Mouse (Mus musculus) colon, adult 2 months (tissue): ENCODE data around the gene Zfp874b. TPM values are rescaled to one million over a fixed set of nuclear protein-coding genes. Genes with fewer than 3 reads are reported as not detected.

ENCODE experiments used
- polyA plus RNA-seq: library from polyadenylated mRNA; depleted of rRNA; stranded (reverse); fragments of >200 nt; gene quantifications from 2 replicates; pipeline ENCODE4 v1.2.3, GENCODE M21; 2012; rRNA removed

Gene Zfp874b
- polyA plus RNA-seq = 0.61 and 1.3 TPM in 2 replicates

DNA sequence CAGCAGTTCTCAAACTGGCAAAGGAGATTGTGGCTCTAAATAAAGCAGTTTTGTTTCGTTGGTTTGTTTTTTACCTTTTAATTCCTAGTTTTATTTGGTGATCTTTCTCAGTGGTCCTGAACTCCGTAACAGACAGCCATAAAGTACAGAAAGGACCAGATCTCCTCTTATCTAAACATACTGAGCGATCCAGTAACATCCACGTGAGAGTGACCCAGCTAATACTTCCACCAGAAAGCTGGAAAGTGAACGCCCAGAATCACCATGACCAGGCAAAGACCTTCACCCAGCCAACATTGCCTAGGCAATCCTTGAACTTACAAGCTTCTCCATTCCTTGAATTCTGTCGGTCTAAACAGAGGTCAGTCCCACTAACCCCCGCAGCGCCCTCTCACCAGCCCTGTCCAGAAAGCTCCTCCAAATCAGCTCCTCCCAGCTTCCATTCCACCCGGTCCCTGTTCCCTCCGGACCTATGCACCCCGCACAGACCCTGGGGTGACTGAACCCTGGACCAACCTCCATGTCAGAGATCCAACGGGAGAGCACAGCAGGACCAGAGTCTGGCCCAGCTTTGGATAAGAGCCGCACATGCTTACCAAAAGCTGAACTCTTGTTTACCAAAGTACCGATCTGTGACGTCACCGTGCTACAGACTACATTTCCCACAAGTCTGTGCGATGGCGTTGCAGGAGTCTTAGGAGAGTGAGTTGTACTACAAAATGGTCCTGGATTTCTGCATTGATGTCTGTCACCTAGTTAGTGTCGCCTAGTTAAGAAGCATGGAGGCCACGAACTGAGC lies at the start of gene Zfp874b:
Gene Zfp874b, minus strand, starts transcription at position 634 of the 799 bp plus-strand sequence.

DNA sequence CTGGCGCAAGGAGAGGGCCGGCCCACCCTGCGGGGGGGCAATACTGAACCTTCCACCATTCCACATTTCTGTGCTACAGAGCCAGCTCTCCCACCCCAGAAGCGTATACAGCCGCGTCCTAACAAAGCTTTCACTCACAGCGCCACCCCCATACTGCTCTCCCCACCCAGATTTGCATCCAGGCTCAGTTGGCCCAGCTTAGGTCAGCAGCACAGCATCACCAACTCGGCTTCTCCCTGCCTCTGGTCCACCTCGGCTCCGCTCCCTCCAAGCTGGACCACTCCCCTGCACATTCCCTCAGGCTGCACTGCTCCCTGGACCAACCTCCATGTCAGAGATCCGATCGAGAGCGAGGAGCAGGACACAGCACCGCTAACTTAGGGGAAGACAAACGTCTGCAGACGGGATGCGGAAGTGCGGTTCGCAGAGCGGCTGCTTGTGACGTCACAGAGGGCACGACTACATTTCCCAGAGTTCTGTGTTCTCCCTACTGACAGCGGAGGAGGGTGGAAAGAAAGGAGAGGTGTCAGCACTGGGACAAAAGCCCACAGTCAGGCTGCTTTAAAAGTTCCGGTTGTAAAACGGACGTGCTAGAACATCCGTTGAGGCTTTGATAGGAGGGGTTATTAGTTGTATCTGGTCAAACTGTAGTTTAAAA lies 41.8 kb upstream of the Zfp874b start, which contains the start of the genes Gm26965 and Zfp87:
Gene Gm26965, minus strand, starts transcription at position 399 of the 658 bp plus-strand sequence.
Gene Zfp87, minus strand, starts transcription at position 425 of the 658 bp plus-strand sequence.

DNA sequence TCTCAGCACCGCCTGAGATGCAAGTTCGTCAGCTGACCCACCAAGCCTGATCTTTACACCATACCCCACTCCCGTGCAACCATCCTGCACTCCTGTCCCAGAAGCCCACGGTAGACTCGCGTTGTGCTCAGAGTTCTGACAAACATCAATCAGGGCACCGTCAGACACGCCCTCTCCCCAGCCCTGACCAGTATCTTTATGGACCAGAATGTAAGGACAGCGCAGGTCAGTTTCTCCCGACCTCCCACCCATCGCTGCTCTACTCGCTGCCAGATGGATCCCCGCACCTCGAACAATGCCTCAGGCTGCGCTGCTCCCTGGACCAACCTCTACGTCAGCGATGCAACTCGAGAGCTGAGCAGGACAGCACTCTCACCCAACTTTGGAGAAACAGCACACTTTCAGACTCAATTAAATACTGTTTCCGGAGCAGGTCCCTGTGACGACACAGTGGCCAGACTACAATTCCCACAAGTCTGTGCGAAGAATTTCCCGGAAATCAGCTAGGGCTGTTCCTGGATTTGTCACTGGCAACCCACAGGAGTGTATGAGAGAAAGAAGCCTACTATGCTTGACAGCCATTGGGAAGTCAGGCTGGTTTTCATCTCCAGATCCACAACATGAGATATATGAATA lies 16.1 kb upstream of the Zfp874b start, which contains the start of gene Zfp58:
Gene Zfp58, minus strand, starts transcription at position 472 of the 636 bp plus-strand sequence.

DNA sequence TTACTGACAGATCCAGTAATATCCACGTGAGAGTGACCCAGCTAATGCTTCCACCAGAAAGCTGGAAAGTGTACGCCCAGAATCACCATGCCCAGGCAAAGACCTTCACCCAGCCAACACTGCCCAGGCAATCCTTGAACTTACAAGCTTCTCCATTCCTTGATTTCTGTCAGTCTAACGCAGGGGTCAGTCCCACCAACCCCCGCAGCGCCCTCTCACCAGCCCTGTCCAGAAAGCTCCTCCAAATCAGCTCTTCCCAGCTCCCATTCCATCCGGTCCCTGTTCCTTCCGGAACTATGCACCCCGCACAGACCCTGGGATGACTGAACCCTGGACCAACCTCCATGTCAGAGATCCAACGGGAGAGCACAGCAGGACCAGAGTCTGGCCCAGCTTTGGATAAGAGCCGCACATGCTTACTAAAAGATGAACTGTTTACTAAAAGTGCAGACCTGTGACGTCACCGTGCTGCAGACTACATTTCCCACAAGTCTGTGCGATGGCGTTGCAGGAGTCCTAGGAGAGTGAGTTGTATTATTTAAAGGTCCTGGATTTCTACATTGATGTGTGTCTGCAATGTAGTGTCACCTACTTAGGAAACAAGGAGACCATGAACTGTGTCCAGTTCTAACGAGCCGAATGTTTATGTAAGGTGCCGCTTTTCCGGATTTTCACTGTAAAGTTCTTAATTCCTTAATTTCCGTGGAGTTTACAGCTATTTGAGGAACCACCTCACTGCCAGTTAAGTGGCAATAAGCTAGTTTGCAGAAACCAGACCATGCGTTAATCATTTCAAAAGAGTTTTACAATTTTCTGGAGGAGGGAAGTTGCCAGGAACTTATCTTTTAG lies 32.7 kb downstream of the Zfp874b start, which contains the start of gene Zfp874a:
Gene Zfp874a, minus strand, starts transcription at position 453 of the 849 bp plus-strand sequence.

Other genes with a start within 250 kb of the Zfp874b start
- 0.23 and 0.35 TPM in 2 replicates for gene Zfp458, start 205.8 kb downstream of the Zfp874b start, polyA plus RNA-seq
- gene Zfp457, start 177.8 kb downstream of the Zfp874b start, polyA plus RNA-seq = 0.97 and 1.0 TPM in 2 replicates
- 0.31 TPM in 2 replicates for gene Zfp595, start 151.7 kb downstream of the Zfp874b start, polyA plus RNA-seq
- gene Gm28044, start 123.7 kb downstream of the Zfp874b start, polyA plus RNA-seq = not detected in 2 replicates
- gene Zfp953, start 123.7 kb downstream of the Zfp874b start, polyA plus RNA-seq = 0.09 and 0.12 TPM in 2 replicates
- not detected in 2 replicates for gene Gm28041, start 108.5 kb downstream of the Zfp874b start, polyA plus RNA-seq
- gene Zfp456, start 108.4 kb downstream of the Zfp874b start, polyA plus RNA-seq = 0.06 and 0.15 TPM in 2 replicates
- 0.62 and 1.6 TPM in 2 replicates for gene Zfp429, start 84.4 kb downstream of the Zfp874b start, polyA plus RNA-seq
- 0.19 and 0.37 TPM in 2 replicates for gene Zfp459, start 62.8 kb downstream of the Zfp874b start, polyA plus RNA-seq
- gene Zfp874a, start 32.6 kb downstream of the Zfp874b start, polyA plus RNA-seq = 0.35 and 0.38 TPM in 2 replicates
- 0.43 and 0.49 TPM in 2 replicates for gene Zfp58, start 16.3 kb upstream of the Zfp874b start, polyA plus RNA-seq
- gene Gm26965, start 41.9 kb upstream of the Zfp874b start, polyA plus RNA-seq = not detected in 2 replicates
- gene Zfp87, start 41.9 kb upstream of the Zfp874b start, polyA plus RNA-seq = 11.0 and 11.9 TPM in 2 replicates
- 2.3 and 2.7 TPM in 2 replicates for gene Zfp748, start 69.6 kb upstream of the Zfp874b start, polyA plus RNA-seq
- 0.19 TPM in 2 replicates for gene Zfp729b, start 125.4 kb upstream of the Zfp874b start, polyA plus RNA-seq
- gene Gm49345, start 153.5 kb upstream of the Zfp874b start, polyA plus RNA-seq = not detected in 2 replicates
- gene Zfp729a, start 153.5 kb upstream of the Zfp874b start, polyA plus RNA-seq = 0.28 and 0.42 TPM in 2 replicates
- 2.5 and 2.8 TPM in 2 replicates for gene Zfp738, start 202.8 kb upstream of the Zfp874b start, polyA plus RNA-seq
- 0.26 and 0.46 TPM in 2 replicates for gene Zfp65, start 244.9 kb upstream of the Zfp874b start, polyA plus RNA-seq